Mouse (Mus musculus) brain, embryonic 14.5 days (tissue): ENCODE data around the gene Gramd1a.

ENCODE experiments used
- CTCF ChIP-seq: fragments of 200-500 bp; IDR thresholded peaks from 2 replicates; pipeline ENCODE4 v1.5.1; 2012; ENCODE audit warnings: inconsistent platforms, mild to moderate bottlenecking, moderate library complexity, borderline replicate concordance; ENCODE audit not compliant: insufficient read depth, insufficient read length; ENCODE audit errors: extremely low read depth
- POLR2A ChIP-seq: fragments of 200-500 bp; IDR thresholded peaks from 2 replicates; pipeline ENCODE4 v1.6.1; 2012; ENCODE audit warnings: mild to moderate bottlenecking, inconsistent platforms, borderline replicate concordance; ENCODE audit not compliant: poor library complexity, insufficient read depth, insufficient read length, severe bottlenecking; ENCODE audit errors: extremely low read depth

DNA sequence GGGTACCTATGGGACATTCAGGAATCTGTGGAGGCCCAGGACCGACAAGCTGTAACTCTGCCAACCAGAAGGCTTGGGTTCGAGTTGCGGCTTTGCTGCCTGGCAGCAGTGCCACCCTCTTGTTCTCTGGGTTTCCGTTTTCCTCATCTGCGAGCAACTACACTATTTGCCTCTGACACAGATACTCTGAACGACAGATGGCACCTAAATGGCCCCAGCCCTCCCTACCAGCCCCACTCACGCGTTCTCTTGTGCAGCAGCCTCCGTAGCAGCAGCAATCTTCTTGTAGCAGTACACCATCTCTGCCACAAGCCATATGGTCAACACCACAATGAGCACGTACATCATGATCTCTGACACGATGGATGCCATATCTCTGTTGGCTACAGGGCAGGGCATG, 38.2 kb downstream of the Gramd1a start:
- TF ChIP-seq POLR2A (no peak), CTCF (no peak)
